Mouse (Mus musculus) testis, postnatal 14 days (tissue): ENCODE measurements at regions not wholly inside any gene's neighbourhood (a gene's known extent, or its start where the extent isn't known, plus 50 kb on each side); places are given as distances from the start of the nearest gene placed in this dataset.
"Not testable (repeated sequence)": the region's sequence is repeated elsewhere in the genome, so short reads cannot be mapped to it uniquely, and the experiment has no call there.

Source experiments
- DNase-seq: peaks from one replicate; pipeline ENCODE4 v3.0.0; 2021; ENCODE audit warnings: low spot score

GRCm38 (mm10) chr6:100425551-100425950 is 138.3 kb upstream of the Rybp start:
- no peak for DNase-seq

GRCm38 (mm10) chr6:100424788-100425403 is 137.6 kb upstream of the Rybp start:
- DNase-seq: no peak

DNA sequence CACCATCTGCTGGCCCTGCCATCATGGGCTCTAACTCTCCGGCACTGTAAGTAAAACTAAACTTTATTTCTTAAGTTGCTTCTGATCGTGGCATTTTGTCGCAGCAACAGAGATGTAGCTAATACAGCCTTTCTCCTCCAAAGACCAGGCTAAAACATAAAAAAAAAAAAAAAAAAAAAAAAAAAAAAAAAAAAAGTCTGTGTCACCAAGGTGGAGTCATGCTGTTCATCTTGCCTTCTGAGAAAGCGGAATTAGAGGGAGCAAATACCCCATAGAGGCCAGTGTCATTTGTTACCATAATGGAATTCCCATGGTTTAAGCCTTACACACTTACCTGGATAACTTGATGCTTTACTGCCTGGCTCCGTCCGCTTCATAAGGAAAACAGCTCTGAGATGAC is 136.9 kb upstream of the Rybp start:
- DNase-seq: no peak

GRCm38 (mm10) chr6:100423636-100424035 is 136.4 kb upstream of the Rybp start:
- DNase-seq: no peak

- no peak for DNase-seq
Measured at GRCm38 (mm10) chr6:100422603-100423002, 135.3 kb upstream of the Rybp start.

DNA sequence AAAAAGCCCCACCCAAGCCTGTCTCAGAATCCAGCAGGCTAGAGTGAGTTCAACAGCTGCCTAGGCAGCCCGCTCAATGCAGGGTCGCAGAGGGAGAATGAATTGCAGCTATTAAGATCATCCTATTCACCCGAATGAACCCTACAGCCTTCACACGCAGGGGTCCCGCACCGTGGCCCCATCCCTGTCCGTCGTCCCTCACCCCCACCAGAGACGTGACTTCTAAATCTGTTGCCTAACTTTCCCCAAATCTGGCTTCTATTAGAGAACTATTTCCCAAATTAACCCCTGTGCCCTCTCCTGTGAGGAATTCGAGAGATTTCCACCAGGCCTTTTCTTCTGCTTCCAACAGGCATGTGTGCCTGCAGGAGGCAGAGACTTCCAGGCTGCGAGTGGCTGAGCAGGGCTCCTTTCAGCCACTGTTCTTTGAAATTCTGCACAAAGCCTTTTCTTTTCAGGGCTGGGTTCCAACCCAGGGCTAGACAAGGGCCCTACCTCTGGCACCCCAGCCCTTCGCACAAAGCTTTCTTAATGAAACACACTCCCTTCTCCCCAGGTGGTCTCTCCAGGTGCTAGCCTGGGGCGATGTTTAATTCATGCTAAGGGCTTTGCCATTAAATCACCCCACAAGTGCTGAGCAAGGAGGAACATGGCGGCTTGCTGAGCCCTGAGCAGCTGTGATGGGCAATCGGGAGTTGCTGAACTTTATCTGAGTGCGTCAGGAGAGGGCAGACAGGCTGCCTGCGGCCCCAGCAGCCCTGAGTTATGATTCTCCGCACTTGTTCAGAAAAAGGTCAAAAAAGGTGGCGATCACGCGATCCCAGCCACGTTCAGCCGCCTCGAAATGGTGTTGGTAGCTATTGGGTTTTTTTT is 134.7 kb upstream of the Rybp start:
- DNase-seq: no peak

DNA sequence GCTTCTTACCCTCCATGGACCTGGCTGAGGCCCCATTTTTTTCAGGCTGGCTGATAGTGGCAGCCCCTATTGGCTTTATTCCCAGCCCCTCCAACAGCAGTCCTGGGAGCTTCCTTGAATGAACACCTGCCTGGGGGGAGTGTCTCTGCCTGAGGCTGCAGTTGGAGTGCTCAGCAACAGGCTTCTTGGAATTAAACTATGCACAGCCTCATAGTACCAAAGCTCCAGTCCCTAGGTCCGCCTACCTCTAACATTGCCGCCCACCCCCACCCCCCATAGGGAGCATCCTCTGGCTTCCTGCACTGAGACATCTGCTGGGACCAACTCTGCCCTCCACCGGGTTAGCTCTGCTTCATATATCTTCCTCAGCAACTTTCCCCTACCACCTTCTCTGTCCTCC is 133.3 kb upstream of the Rybp start:
- no peak for DNase-seq

DNA sequence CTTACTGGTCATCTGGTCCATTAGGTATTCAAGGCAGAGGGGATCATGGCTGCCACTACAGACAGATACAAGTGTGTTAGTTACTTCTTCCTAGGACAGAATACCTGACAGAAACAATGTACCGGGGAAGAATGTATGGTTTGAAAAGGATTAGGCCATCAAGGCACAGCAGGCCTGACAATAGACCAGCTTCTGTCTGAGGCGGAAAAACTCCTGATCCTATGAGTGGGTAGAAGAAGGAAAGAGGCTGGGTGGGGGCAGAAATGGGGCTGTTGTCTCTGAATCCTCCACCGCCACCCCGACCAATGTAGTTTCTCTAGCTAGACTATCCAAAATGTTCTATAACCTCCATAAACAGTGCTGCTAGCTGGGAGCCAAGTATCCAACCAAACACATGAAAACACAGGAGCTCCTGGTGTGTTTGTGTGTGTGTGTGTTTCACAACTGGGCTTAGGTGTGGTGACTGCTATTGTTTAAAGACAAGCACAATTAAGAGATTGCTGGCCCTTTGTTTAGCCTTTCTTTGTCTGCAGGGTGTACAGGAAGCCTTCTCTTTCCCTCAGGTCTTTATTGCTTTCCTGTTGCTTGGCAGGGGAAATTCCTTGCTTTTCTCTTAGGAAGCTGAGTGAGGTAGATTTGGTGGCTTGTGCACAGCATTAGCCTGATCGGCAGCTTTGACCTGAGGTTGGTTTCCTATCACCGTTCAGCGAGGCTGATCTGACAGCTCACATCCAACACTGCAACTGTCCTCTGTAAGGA is 132.7 kb upstream of the Rybp start:
- no peak for DNase-seq

DNA sequence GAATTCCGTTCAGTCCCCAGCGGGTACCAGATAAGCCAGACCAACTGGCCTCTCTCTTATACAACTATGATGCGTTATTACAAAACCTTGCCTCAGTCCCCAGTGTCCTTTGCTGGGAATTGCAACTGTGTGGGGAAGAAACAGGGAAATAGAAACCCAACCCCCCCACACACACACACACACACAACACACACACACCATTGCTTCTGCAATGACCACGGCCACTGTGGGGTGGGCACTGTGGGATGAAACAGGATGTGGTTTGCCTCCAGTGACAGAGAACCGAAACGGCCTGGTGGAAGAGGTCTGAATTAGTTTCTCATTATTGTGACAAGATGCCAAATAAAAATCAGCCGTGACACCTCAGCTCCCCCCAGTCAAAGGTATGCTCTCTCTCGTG is 128.8 kb upstream of the Rybp start:
- DNase-seq: no peak

GRCm38 (mm10) chr6:100415514-100415913 is 128.2 kb upstream of the Rybp start:
- no peak for DNase-seq

GRCm38 (mm10) chr6:100414836-100415235 is 127.6 kb upstream of the Rybp start:
- DNase-seq: no peak

GRCm38 (mm10) chr6:100412486-100412885 is 125.2 kb upstream of the Rybp start:
- no peak for DNase-seq

DNA sequence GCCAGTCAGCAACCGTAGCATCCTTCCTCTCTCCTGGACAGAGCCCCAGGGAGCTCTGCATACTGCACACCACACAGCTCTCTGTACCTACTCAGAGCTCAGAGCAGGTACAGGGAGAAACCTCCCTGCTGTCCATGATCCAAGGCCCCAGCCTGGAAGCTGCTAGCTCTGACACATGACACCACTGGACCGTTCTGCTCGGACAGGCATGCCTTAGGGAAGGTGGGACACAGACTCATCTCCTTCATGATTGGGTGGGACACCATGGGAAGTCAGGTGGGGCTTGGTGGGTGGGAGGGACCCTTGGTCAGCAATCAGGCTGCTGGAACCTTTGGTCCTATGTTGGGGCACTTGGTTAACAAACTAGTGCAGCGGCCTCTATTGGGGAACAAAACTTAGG is 124.7 kb upstream of the Rybp start:
- no peak for DNase-seq

DNA sequence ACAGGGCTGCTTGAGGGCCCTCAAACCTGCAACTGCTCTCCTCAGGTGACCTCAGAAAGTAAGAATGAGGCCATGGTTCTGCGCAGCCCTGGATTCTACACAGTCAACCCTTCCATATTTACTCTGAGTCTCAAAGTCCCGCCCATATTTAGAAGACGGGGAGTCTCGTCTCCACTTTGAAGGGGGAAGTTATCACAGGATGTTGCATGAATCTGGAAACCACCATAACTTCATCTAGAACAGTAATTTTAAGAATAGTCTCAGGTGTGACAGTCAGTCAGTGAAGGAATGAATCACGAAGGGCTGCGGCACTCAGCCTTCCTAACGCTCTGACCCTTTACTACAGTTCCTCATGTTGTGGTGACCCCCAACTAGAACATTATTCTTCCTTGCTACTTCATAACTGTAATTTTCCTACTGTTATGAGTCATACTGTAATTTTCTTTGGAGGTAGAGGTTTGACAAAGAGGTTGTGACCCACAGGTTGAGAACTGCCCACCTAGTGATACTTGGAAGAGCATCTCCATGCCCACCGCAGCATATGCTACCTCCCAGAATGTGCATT is 122.9 kb upstream of the Rybp start:
- no peak for DNase-seq

DNA sequence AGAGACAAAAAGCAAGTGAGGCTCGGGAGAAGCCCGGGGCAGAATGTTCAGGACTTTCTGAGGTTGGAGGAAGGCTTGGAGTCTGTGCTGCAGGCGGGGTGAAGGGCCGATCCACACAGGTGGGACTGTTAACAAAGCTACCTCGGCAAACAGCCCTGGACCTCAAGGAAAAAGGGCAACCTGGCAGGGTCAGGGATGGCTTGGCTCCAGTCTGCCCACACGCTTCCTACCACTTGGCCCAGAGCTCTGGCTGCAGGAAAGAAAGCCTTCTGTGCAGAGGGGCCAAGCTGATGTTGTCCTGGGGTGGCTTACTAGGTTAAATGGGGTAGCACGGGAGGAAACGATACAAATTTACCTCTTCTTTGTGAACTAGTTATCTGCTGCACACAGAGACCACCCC is 121.5 kb upstream of the Rybp start:
- DNase-seq: peak; percentile 15

DNA sequence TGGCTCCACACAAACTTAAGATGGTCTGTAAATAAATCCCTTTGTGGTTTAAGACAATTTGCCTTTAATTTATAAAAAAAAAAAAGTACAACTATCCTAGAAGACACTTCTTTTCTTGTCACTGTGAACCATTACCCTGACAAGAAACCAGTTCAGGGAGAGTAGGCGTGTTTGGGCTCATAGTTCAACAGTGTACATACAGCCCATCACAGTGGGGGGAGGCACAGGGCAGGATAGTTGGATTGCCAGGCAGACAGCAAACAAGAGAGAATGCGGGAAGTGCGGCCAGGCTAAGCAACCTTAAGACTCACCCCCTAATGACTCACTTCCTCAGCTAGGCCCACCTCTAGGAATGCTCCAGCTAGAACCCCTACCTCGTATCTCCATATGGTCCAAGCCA is 119.2 kb upstream of the Rybp start:
- no peak for DNase-seq

DNA sequence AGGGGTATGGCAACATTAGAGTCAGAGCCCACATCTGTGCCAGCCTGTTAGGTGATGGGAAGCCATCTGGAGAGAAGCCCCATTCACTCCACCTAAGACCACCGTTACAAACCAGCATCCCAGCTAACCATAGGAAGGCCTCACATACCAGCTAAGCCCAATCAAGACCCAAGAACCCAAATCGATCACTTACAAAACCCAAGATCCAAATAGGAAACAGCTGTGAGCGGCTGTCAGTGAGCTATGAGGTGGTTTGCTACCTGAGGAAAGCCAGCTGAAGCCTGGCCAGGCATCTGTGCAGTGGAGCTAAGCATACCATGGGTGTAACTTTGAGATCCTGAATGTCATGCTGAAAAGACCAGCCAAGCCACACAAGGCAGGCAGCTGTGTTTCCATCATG is 116.9 kb upstream of the Rybp start:
- no peak for DNase-seq

GRCm38 (mm10) chr6:100402716-100403115 is 115.4 kb upstream of the Rybp start:
- DNase-seq: no peak

DNA sequence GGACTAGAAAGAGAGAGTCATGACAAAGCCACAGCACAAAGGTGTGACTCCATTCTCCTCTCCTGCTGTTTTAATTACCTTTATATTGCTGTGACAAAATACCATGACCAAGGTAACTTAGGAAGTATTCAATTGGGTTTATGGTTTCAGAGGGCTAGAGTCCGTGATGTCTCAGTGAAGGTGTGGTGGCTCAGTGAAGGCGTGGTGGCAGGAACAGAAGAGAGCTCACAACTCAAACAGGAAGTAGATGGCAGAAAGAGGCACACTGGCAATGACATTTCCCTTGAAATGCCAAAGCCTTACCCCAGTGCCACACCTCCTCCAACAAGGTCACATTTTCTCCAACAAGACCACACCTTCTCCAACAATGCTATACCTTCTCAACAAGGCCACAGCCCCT is 114.4 kb upstream of the Rybp start:
- no peak for DNase-seq

DNA sequence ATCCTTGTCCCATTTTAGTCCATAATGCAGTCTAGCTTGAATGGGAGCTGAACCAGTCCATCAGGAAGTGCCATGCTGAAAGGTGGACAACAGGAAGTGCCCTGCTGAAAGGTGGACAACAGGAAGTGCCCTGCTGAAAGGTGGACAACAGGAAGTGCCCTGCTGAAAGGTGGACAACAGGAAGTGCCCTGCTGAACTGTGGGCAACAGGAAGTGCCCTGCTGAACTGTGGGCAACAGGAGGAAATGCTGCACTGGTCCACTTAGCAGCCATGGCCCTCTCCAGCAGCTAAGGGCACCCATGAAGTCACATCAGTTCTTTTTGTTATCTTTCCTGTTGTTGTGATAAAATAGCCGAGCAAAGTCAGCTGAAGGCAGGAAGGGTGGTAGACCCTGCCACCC is 112.1 kb upstream of the Rybp start:
- DNase-seq: not testable (repeated sequence)

DNA sequence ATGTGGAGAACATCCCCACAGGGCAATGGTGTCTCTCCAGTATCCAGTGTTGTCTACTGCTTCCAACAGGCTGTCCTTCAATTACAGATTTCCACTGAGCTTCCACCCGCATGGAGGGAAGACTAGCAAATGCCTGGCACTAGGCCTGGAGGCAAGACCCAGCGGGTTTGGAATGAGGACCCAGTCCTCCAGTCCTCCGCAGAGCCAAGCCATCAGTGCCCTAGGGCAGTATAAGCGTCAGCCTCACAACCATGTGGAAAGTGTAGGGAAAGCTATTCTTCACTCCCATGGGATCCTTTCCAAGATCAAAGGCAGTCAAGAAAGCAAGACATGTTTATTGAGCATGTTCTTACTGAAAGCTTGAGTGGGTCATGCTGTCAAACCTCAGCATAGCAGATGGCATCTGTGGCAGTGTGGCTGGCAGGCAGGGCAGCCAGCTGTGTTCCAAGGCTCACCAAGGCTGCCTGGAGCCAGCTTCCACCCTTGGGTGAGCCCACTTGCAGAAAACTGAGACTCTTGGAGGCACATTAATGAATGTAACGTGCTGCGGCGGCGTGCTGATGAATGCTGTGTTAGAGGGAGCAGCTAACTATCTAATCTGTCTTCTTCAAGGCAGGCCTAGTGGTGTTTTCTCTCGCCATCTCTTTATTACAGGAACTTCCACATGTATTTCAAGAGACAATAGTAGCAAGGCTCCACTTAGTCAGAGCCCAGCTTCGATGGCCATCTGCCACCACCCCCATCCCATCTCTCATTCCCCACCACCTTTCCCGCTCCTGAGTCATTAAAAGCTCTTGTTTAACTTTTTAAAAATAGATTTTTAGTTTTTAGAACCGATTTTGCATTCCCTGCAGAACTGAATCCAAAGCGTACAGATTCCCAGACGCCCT is 109.3 kb upstream of the Rybp start:
- DNase-seq: no peak
